Mouse (Mus musculus) liver, embryonic 12.5 days (tissue): ENCODE measurements around the gene Gm20390. TPM values are rescaled to one million over a fixed set of nuclear protein-coding genes. Genes with fewer than 3 reads are reported as not detected.

ENCODE experiments used
- ATAC-seq: fragments of 200-750 bp; cut with Nextera tagmentation; 2 replicates; pipeline ENCODE4 v1.8.0; 2017; ENCODE audit warnings: moderate number of reproducible peaks, mild to moderate bottlenecking, moderate library complexity
- H3K27ac ChIP-seq: fragments of 300-500 bp; sonication (generic); 2 replicates; pipeline ENCODE4 v1.5.1; 2016; ENCODE audit warnings: mild to moderate bottlenecking
- H3K27me3 ChIP-seq: fragments of 300-500 bp; sonication (generic); replicated peaks from 2 replicates; pipeline ENCODE4 v1.6.1; 2016; ENCODE audit warnings: mild to moderate bottlenecking, moderate library complexity
- H3K36me3 ChIP-seq: fragments of 300-500 bp; sonication (generic); 2 replicates; pipeline ENCODE4 v1.6.1; 2016; ENCODE audit warnings: mild to moderate bottlenecking, moderate library complexity
- H3K4me1 ChIP-seq: fragments of 300-500 bp; sonication (generic); 2 replicates; pipeline ENCODE4 v1.6.1; 2016
- H3K4me2 ChIP-seq: fragments of 300-500 bp; sonication (generic); 2 replicates; pipeline ENCODE4 v1.6.1; 2016; ENCODE audit warnings: mild to moderate bottlenecking, moderate library complexity
- H3K4me3 ChIP-seq: fragments of 300-500 bp; sonication (generic); 2 replicates; pipeline ENCODE4 v1.5.1; 2016; ENCODE audit warnings: mild to moderate bottlenecking, moderate library complexity
- H3K9ac ChIP-seq: fragments of 300-500 bp; sonication (generic); 2 replicates; pipeline ENCODE4 v1.6.1; 2016; ENCODE audit warnings: mild to moderate bottlenecking, moderate library complexity
- H3K9me3 ChIP-seq: fragments of 300-500 bp; sonication (generic); replicated peaks from 2 replicates; pipeline ENCODE4 v1.6.1; 2016; ENCODE audit warnings: mild to moderate bottlenecking, moderate library complexity
- WGBS: fragments of 180-500 bp; shearing (Covaris S2); methylation state at CpG from one replicate; pipeline ENCODE4 v1.1.7; 2016; ENCODE audit not compliant: insufficient replicate concordance; 5-methylcytosine and 5-hydroxymethylcytosine counted together
- polyA plus RNA-seq: library from polyadenylated mRNA; unstranded; fragments of >200 nt; fragmentation: Nextera tagmentation; extraction: Ambion mirVana; gene quantifications from 2 replicates; pipeline ENCODE4 v1.2.1, GENCODE M21; 2016

The Gm20390 gene
- polyA plus RNA-seq, result 264 and 272 TPM in 2 replicates

- Histone ChIP-seq H3K4me1 (peaks cover 31% of the 10 kb centered on the region), H3K36me3 (peaks cover 29% of the 10 kb centered on the region), H3K27ac (peak within 1 kb of the TSS; percentile 80), H3K4me2 (peak within 1 kb of the TSS; percentile 75), H3K9me3 (no peaks in the 10 kb centered on the region), H3K9ac (peak within 1 kb of the TSS; percentile 77), H3K27me3 (no peaks in the 10 kb centered on the region), H3K4me3 (peak within 1 kb of the TSS; percentile 75)
- under 1% methylated on average over 40 of the region's 40 CpGs for WGBS
- ATAC-seq, result peak; percentile 95
These were observed at the start of gene Gm20390, which contains the start of gene Nme1 for GRCm38 (mm10) chr11:93968005-93968847. Gene Gm20390 (minus strand): TSS chr11:93968293. Gene Nme1 (minus strand): TSS chr11:93968521.

GRCm38 (mm10) chr11:94003346-94003745 lies 35.3 kb upstream of the Gm20390 start:
- Histone ChIP-seq H3K4me1 (peaks cover 21% of the 10 kb centered on the region), H3K27ac (no peak overlapping the region), H3K36me3 (peaks cover 2% of the 10 kb centered on the region; the same call in 1 of the 2 replicates), H3K4me3 (no peak overlapping the region), H3K4me2 (no peak overlapping the region), H3K9ac (no peak overlapping the region), H3K27me3 (no peaks in the 10 kb centered on the region), H3K9me3 (no peaks in the 10 kb centered on the region)
- WGBS, result 69% methylated on average over 2 of the region's 2 CpGs
- no peak for ATAC-seq

- Histone ChIP-seq H3K36me3 (peaks cover 5% of the 10 kb centered on the region; the same call in 1 of the 2 replicates), H3K4me2 (no peak overlapping the region), H3K4me1 (peaks cover 40% of the 10 kb centered on the region), H3K27me3 (no peaks in the 10 kb centered on the region), H3K9me3 (no peaks in the 10 kb centered on the region), H3K4me3 (no peak overlapping the region), H3K9ac (0 out of 2 replicates have a peak overlapping the region, but pooled peaks have one; percentile 10), H3K27ac (no peak overlapping the region)
- ATAC-seq, result no peak
These were observed 31.2 kb upstream of the Gm20390 start for GRCm38 (mm10) chr11:93999276-93999675.

- Histone ChIP-seq H3K4me3 (peak overlapping the region; percentile 95), H3K9ac (peak overlapping the region; percentile 95), H3K9me3 (no peaks in the 10 kb centered on the region), H3K27me3 (no peaks in the 10 kb centered on the region), H3K36me3 (peaks cover 5% of the 10 kb centered on the region; the same call in 1 of the 2 replicates), H3K4me2 (peak overlapping the region; percentile 99), H3K27ac (peak overlapping the region; percentile 23), H3K4me1 (peaks cover 45% of the 10 kb centered on the region)
- no peak for ATAC-seq
- WGBS, result 40% methylated on average over 13 of the region's 13 CpGs
These were observed 29.2 kb upstream of the Gm20390 start for GRCm38 (mm10) chr11:93997141-93997775.

GRCm38 (mm10) chr11:93996306-93997140 lies 28.4 kb upstream of the Gm20390 start:
- Histone ChIP-seq H3K4me1 (peaks cover 45% of the 10 kb centered on the region), H3K4me3 (peak overlapping the region; percentile 95), H3K4me2 (peak overlapping the region; percentile 99), H3K27ac (peak overlapping the region; percentile 100), H3K36me3 (peaks cover 5% of the 10 kb centered on the region; the same call in 1 of the 2 replicates), H3K9ac (peak overlapping the region; percentile 95), H3K9me3 (no peaks in the 10 kb centered on the region), H3K27me3 (no peaks in the 10 kb centered on the region)
- WGBS, result under 1% methylated on average over 58 of the region's 58 CpGs
- peak; percentile 42 for ATAC-seq

- under 1% methylated on average over 68 of the region's 70 CpGs for WGBS
- H3K9ac ChIP-seq, result peak within 1 kb of the TSS; percentile 95
- peaks cover 45% of the 10 kb centered on the region for H3K4me1 ChIP-seq
- peak within 1 kb of the TSS; percentile 100 for H3K27ac ChIP-seq
- ATAC-seq, result peak; percentile 91
- H3K9me3 ChIP-seq, result no peaks in the 10 kb centered on the region
- peak within 1 kb of the TSS; percentile 95 for H3K4me3 ChIP-seq
- peaks cover 5% of the 10 kb centered on the region; the same call in 1 of the 2 replicates for H3K36me3 ChIP-seq
- no peaks in the 10 kb centered on the region for H3K27me3 ChIP-seq
- H3K4me2 ChIP-seq, result peak within 1 kb of the TSS; percentile 99
These were observed 27.7 kb upstream of the Gm20390 start, which contains the start of gene Spag9 for GRCm38 (mm10) chr11:93995720-93996305. Gene Spag9 (plus strand): TSS chr11:93996091.

GRCm38 (mm10) chr11:93995111-93995719 lies 27.1 kb upstream of the Gm20390 start:
- Histone ChIP-seq H3K4me2 (peak overlapping the region; percentile 99), H3K27me3 (no peaks in the 10 kb centered on the region), H3K4me3 (peak overlapping the region; percentile 95), H3K9me3 (no peaks in the 10 kb centered on the region), H3K4me1 (peaks cover 45% of the 10 kb centered on the region), H3K27ac (peak overlapping the region; percentile 100), H3K9ac (peak overlapping the region; percentile 79), H3K36me3 (peaks cover 5% of the 10 kb centered on the region; the same call in 1 of the 2 replicates)
- 4% methylated on average over 15 of the region's 15 CpGs for WGBS
- peak; percentile 77 for ATAC-seq

- no peaks in the 10 kb centered on the region for H3K9me3 ChIP-seq
- ATAC-seq, result no peak
- peak overlapping the region; percentile 100 for H3K27ac ChIP-seq
- peak overlapping the region; percentile 95 for H3K4me3 ChIP-seq
- 55% methylated on average over 5 of the region's 5 CpGs for WGBS
- H3K27me3 ChIP-seq, result no peaks in the 10 kb centered on the region
- H3K9ac ChIP-seq, result peak overlapping the region; percentile 79
- H3K4me1 ChIP-seq, result peaks cover 45% of the 10 kb centered on the region
- H3K36me3 ChIP-seq, result peaks cover 5% of the 10 kb centered on the region; the same call in 1 of the 2 replicates
- peak overlapping the region; percentile 99 for H3K4me2 ChIP-seq
These were observed 26.4 kb upstream of the Gm20390 start for GRCm38 (mm10) chr11:93994531-93994930.

- no peaks in the 10 kb centered on the region for H3K9me3 ChIP-seq
- peaks cover 16% of the 10 kb centered on the region for H3K4me1 ChIP-seq
- H3K36me3 ChIP-seq, result no peaks in the 10 kb centered on the region
- no peak overlapping the region for H3K4me2 ChIP-seq
- ATAC-seq, result no peak
- no peak overlapping the region for H3K9ac ChIP-seq
- H3K4me3 ChIP-seq, result no peak overlapping the region
- H3K27ac ChIP-seq, result peak overlapping the region; percentile 70
- H3K27me3 ChIP-seq, result no peaks in the 10 kb centered on the region
- WGBS, result 51% methylated on average over 12 of the region's 12 CpGs
These were observed 20.4 kb upstream of the Gm20390 start for GRCm38 (mm10) chr11:93988328-93989062.

- Histone ChIP-seq H3K4me3 (no peak overlapping the region), H3K9ac (no peak overlapping the region), H3K4me1 (peaks cover 16% of the 10 kb centered on the region), H3K27ac (peak overlapping the region; percentile 70), H3K4me2 (no peak overlapping the region), H3K36me3 (no peaks in the 10 kb centered on the region), H3K9me3 (no peaks in the 10 kb centered on the region), H3K27me3 (no peaks in the 10 kb centered on the region)
- no peak; the same call in 1 of the 2 replicates for ATAC-seq
- 29% methylated on average over 8 of the region's 8 CpGs for WGBS
These were observed 19.7 kb upstream of the Gm20390 start for GRCm38 (mm10) chr11:93987625-93988327.
